Mouse (Mus musculus) embryonic facial prominence, embryonic 14.5 days (tissue): ENCODE results near the gene Dek. TPM values are rescaled to one million over a fixed set of nuclear protein-coding genes. Genes with fewer than 3 reads are reported as not detected.

Experiments used
- ATAC-seq: fragments of 200-750 bp; cut with Nextera tagmentation; 2 replicates; pipeline ENCODE4 v1.8.0; 2017; ENCODE audit warnings: low read depth, moderate number of reproducible peaks, moderate TSS enrichment
- DNase-seq: peaks from one replicate; pipeline ENCODE4 v3.0.0-alpha.2; 2015; ENCODE audit warnings: low spot score
- H3K27ac ChIP-seq: fragments of 300-500 bp; sonication (generic); replicated peaks from 2 replicates; pipeline ENCODE4 v1.5.1; 2014; ENCODE audit warnings: low read depth, mild to moderate bottlenecking, low read length, moderate library complexity
- H3K27me3 ChIP-seq: fragments of 300-500 bp; sonication (generic); replicated peaks from 2 replicates; pipeline ENCODE4 v1.6.1; 2014; ENCODE audit warnings: low read length; ENCODE audit not compliant: control insufficient read depth, insufficient read depth
- H3K36me3 ChIP-seq: fragments of 300-500 bp; sonication (generic); 2 replicates; pipeline ENCODE4 v1.6.1; 2014; ENCODE audit warnings: low read length, mixed read lengths; ENCODE audit not compliant: control insufficient read depth, insufficient read depth
- H3K4me1 ChIP-seq: fragments of 300-500 bp; sonication (generic); 2 replicates; pipeline ENCODE4 v1.6.1; 2014; ENCODE audit warnings: antibody characterized with exemption, low read length; ENCODE audit not compliant: control insufficient read depth, insufficient read depth
- H3K4me2 ChIP-seq: fragments of 300-500 bp; sonication (generic); 2 replicates; pipeline ENCODE4 v1.6.1; 2014; ENCODE audit warnings: low read depth, mild to moderate bottlenecking, low read length, moderate library complexity, mixed read lengths
- H3K4me3 ChIP-seq: fragments of 300-500 bp; sonication (generic); 2 replicates; pipeline ENCODE4 v1.5.1; 2014; ENCODE audit warnings: low read depth, mild to moderate bottlenecking, low read length
- H3K9ac ChIP-seq: fragments of 300-500 bp; sonication (generic); 2 replicates; pipeline ENCODE4 v1.6.1; 2014; ENCODE audit warnings: low read depth, mild to moderate bottlenecking, low read length, moderate library complexity, mixed read lengths
- H3K9me3 ChIP-seq: fragments of 300-500 bp; sonication (generic); 2 replicates; pipeline ENCODE4 v1.6.1; 2016; ENCODE audit warnings: low read length; ENCODE audit not compliant: control insufficient read depth
- WGBS: fragments of 180-500 bp; shearing (Covaris S2); extraction: QIAGEN DNeasy Blood & Tissue Kit; methylation state at CpG from one replicate; pipeline ENCODE4 v1.1.7; 2014; 5-methylcytosine and 5-hydroxymethylcytosine counted together
- polyA plus RNA-seq: library from polyadenylated mRNA; unstranded; fragments of >200 nt; fragmentation: Nextera tagmentation; extraction: Ambion mirVana; gene quantifications from 2 replicates; pipeline ENCODE4 v1.2.1, GENCODE M21; 2014

Dek gene
- polyA plus RNA-seq, 1 experiment from 2014 or later: 188 TPM

- H3K27me3 ChIP-seq: no peaks in the 10 kb centered on the region
- H3K27ac ChIP-seq: no peak overlapping the region
- no peaks in the 10 kb centered on the region for H3K9me3 ChIP-seq
- peaks cover 56% of the 10 kb centered on the region for H3K36me3 ChIP-seq
- 66% methylated on average over 5 of the region's 5 CpGs for WGBS
- H3K4me2 ChIP-seq: no peak overlapping the region
- ATAC-seq (no peak), DNase-seq (no peak)
- no peak overlapping the region for H3K4me3 ChIP-seq
- no peaks in the 10 kb centered on the region for H3K4me1 ChIP-seq
- H3K9ac ChIP-seq: no peak overlapping the region
Observed at GRCm38 (mm10) chr13:47078799-47079198, 27.2 kb downstream of the Dek start.

GRCm38 (mm10) chr13:47077367-47077766 is 28.6 kb downstream of the Dek start:
- H3K36me3 ChIP-seq: peaks cover 58% of the 10 kb centered on the region

DNA sequence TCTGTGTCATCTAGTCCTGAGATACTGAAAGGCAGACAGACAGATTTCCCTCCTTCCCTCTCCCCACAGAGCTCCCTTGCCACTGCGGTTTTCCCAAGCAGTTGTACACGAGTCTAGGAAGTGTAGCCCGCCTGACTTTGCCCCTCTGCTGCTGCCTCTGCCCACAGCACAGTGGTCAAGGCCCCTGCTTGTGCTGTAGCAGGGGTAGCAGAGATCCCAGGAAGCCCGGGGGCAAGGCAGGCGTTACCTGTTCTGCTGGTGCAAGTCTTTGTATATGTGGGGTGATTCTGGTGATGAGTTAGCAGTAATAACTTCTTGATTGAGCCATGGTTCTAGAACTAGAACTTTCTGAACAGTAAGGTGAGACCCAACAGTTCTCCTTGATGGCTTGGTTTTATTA is 29.8 kb downstream of the Dek start:
- DNase-seq (no peak), ATAC-seq (no peak)
- WGBS: 82% methylated on average over 5 of the region's 5 CpGs
- no peaks in the 10 kb centered on the region for H3K27me3 ChIP-seq
- H3K9ac ChIP-seq: no peak overlapping the region
- H3K4me1 ChIP-seq: no peaks in the 10 kb centered on the region
- no peak overlapping the region for H3K4me3 ChIP-seq
- peaks cover 58% of the 10 kb centered on the region for H3K36me3 ChIP-seq
- H3K9me3 ChIP-seq: no peaks in the 10 kb centered on the region
- H3K4me2 ChIP-seq: no peak overlapping the region
- no peak overlapping the region for H3K27ac ChIP-seq

More at GRCm38 (mm10) chr13:47077367-47077766, 28.6 kb downstream of the Dek start:
- H3K27me3 ChIP-seq: no peaks in the 10 kb centered on the region
- no peak overlapping the region for H3K4me3 ChIP-seq
- DNase-seq: no peak
- ATAC-seq: no peak
- H3K4me2 ChIP-seq: no peak overlapping the region
- no peak overlapping the region for H3K9ac ChIP-seq
- no peaks in the 10 kb centered on the region for H3K9me3 ChIP-seq
- no peak overlapping the region for H3K27ac ChIP-seq
- H3K4me1 ChIP-seq: no peaks in the 10 kb centered on the region

DNA sequence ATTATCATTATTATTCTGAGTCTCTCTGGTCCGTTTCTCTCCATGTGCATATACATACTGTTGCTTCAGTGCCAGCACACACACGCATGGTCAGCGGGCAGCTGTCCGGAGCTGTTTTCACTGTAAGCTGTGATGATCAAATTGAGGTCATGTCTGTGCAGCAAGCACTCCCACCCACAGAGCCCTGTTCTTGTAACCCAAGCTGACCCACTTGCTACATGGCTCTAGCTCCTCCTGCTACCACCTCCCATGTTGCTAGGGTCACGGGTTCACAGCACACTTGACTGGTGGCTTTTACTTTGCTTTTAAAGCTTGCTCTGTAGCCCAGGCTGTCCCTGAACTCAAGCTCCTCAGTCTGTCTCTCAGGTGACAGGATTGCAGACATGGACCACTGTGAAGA is 33.5 kb downstream of the Dek start:
- H3K9me3 ChIP-seq: no peaks in the 10 kb centered on the region
- H3K36me3 ChIP-seq: peaks cover 35% of the 10 kb centered on the region
- H3K4me1 ChIP-seq: no peaks in the 10 kb centered on the region
- ATAC-seq (no peak; the same call in 1 of the 2 replicates), DNase-seq (peak; percentile 12)
- 86% methylated on average over 5 of the region's 5 CpGs for WGBS
- no peak overlapping the region for H3K9ac ChIP-seq
- no peak overlapping the region for H3K27ac ChIP-seq
- H3K4me2 ChIP-seq: no peak overlapping the region
- no peaks in the 10 kb centered on the region for H3K27me3 ChIP-seq
- no peak overlapping the region for H3K4me3 ChIP-seq

DNA sequence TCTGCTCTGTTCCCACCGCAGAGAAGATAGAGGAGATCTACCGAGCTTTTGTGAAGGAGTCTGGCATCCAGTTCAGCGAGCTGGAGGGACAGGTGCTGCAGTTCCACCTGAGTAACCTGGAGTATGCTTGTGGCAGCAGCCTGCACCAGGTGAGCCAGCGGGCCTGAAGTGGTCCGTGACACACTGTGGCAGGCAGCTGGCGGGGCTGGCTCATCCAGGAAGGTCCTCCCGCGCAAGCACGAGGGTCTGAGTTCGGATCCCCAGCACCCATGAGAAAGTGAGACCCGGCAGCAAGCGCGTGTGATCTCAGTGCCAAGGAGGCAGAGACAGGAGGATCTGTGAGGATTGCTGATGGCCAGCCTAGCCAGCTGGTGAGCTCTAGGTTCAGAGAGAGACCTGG is 34.1 kb downstream of the Dek start:
- H3K9me3 ChIP-seq: no peaks in the 10 kb centered on the region
- 91% methylated on average over 13 of the region's 13 CpGs for WGBS
- no peaks in the 10 kb centered on the region for H3K4me1 ChIP-seq
- ATAC-seq (no peak), DNase-seq (no peak)
- H3K27ac ChIP-seq: no peak overlapping the region
- no peak overlapping the region for H3K9ac ChIP-seq
- H3K4me3 ChIP-seq: no peak overlapping the region
- no peak overlapping the region for H3K4me2 ChIP-seq
- H3K36me3 ChIP-seq: peaks cover 36% of the 10 kb centered on the region
- no peaks in the 10 kb centered on the region for H3K27me3 ChIP-seq

DNA sequence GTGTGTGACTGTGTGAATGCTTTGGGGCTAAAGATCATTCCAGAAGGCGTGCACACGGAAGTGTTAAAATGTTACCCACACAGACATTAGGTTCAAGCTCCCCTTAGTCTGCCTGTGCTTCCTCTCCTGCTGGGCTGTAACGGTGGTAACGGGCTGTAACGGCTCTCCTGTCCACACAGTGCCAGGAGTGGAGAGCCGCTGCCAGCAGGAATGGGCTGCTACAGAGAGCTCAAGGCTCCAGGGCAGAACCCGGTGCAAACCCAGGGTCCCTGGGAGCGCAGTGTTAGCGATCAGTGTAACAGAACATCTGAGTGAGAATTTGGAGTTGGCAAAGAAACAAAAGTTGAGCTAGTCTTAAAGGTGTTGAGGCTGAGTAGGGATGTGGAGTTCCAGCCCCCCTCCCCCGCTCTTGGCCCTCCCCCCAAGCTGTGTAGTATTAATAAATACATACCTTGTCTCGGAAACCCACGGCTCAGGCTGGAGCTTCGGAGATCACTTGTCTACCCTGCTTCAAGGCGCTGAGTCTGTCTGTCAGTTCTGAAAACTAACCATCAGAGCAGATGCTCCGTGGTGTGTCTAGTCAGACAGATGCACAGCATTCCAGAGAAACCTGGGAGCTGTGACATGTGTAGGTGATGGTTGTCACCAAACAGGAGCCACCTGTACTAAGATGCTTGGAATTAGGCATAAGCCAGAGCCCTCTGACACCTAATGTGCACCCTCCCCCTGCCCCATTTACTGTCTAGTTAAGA is 35.5 kb downstream of the Dek start:
- no peak overlapping the region for H3K9ac ChIP-seq
- H3K36me3 ChIP-seq: peaks cover 42% of the 10 kb centered on the region
- ATAC-seq: no peak; the same call in 1 of the 2 replicates
- H3K9me3 ChIP-seq: no peaks in the 10 kb centered on the region
- no peaks in the 10 kb centered on the region for H3K4me1 ChIP-seq
- no peaks in the 10 kb centered on the region for H3K27me3 ChIP-seq
- no peak overlapping the region for H3K4me2 ChIP-seq
- peak; percentile 5 for DNase-seq
- WGBS: 74% methylated on average over 15 of the region's 15 CpGs
- no peak overlapping the region for H3K4me3 ChIP-seq
- no peak overlapping the region for H3K27ac ChIP-seq

GRCm38 (mm10) chr13:47067001-47067400 is 39.0 kb downstream of the Dek start:
- DNase-seq: no peak
- H3K9me3 ChIP-seq: no peaks in the 10 kb centered on the region
- 0 out of 2 replicates have a peak, but pooled peaks cover 3% of the 10 kb centered on the region for H3K4me1 ChIP-seq
- peaks cover 45% of the 10 kb centered on the region for H3K36me3 ChIP-seq
- ATAC-seq: no peak
- H3K4me3 ChIP-seq: no peak overlapping the region
- no peak overlapping the region for H3K4me2 ChIP-seq
- H3K27ac ChIP-seq: no peak overlapping the region
- WGBS: 89% methylated on average over 6 of the region's 6 CpGs
- no peaks in the 10 kb centered on the region for H3K27me3 ChIP-seq
- no peak overlapping the region for H3K9ac ChIP-seq

- H3K4me3 ChIP-seq: no peak overlapping the region
- H3K9me3 ChIP-seq: no peaks in the 10 kb centered on the region
- H3K9ac ChIP-seq: no peak overlapping the region
- 0 out of 2 replicates have a peak, but pooled peaks cover 3% of the 10 kb centered on the region for H3K4me1 ChIP-seq
- H3K4me2 ChIP-seq: no peak overlapping the region
- H3K27ac ChIP-seq: no peak overlapping the region
- WGBS: 91% methylated on average over 10 of the region's 10 CpGs
- no peaks in the 10 kb centered on the region for H3K27me3 ChIP-seq
- no peak for DNase-seq
- no peak for ATAC-seq
- peaks cover 43% of the 10 kb centered on the region for H3K36me3 ChIP-seq
Observed at GRCm38 (mm10) chr13:47066516-47066915, 39.5 kb downstream of the Dek start.
